Mouse (Mus musculus) cortical plate, adult 2 months (tissue): ENCODE results near the gene Shroom3.

Source experiments
- CTCF ChIP-seq: fragments of 200-500 bp; IDR thresholded peaks from 2 replicates; pipeline ENCODE4 v1.5.1; 2011; ENCODE audit warnings: mild to moderate bottlenecking, control low read depth, low read length; ENCODE audit not compliant: insufficient read depth; ENCODE audit errors: extremely low read depth
- POLR2A ChIP-seq: fragments of 200-500 bp; IDR thresholded peaks from 2 replicates; pipeline ENCODE4 v1.6.1; 2011; ENCODE audit warnings: mild to moderate bottlenecking, low read length, control low read depth; ENCODE audit not compliant: insufficient read depth; ENCODE audit errors: extremely low read depth

GRCm38 (mm10) chr5:92895877-92896276 is 212.6 kb downstream of the Shroom3 start:
- TF ChIP-seq CTCF (no peak), POLR2A (no peak)
